Mouse (Mus musculus): Measurements from ENCODE around the gene Usp44. TPM values are rescaled to one million over a fixed set of nuclear protein-coding genes. Genes with fewer than 3 reads are reported as not detected.
"Not testable (repeated sequence)": the region's sequence is repeated elsewhere in the genome, so short reads cannot be mapped to it uniquely, and the experiment has no call there.

The Usp44 gene
- polyA plus RNA-seq, 1 experiment from 2014 or later = 1.3 TPM

DNA sequence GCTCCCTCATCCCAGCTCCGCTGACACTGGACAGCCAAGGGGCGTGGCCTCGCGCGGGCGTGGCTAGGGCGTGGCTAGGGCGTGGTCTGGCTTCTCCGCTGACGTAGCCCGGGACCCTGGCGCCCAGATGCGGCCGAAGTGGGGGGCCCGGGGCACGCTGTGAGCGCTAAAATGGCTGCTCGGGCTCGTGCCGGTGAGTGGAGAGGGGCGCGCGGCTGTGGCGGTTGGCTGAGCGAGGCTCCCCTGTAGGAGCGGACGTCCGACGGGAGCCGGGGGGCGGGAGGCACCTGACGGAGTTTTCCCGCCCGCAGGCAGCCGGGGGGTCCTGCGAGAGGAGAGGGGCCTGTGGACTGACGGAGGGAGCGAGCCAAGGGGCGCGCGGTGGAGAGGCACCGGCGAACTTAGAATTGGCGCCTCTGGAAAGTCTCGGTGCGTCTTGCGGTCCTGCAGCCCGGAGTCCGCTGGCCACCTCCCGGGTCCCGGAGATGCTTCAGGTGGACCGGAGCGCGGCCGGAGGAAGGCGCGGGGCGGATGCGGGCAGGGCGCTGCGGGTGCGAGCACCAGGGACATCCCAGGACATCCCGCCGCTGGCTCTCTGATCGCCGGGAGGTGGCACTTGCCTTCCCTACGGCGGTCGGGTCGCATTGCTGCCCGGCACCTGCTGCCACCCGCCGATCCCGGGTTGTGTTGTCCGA is 2.5 kb downstream of the Usp44 start:
- H3K27ac ChIP-seq (replicated peaks; ENCODE audit: low read depth, low read length) = no peak overlapping the region
- under 1% methylated on average over 74 of the region's 75 CpGs for WGBS
- peak overlapping the region; percentile 86 for H3K4me2 ChIP-seq (ENCODE audit: low read depth, severe bottlenecking)
- H3K4me1 ChIP-seq (ENCODE audit: control insufficient read depth, insufficient read depth, low read length) = no peaks in the 10 kb centered on the region; the same call in 1 of the 2 replicates
- no peaks in the 10 kb centered on the region for H3K9me3 ChIP-seq (ENCODE audit: control insufficient read depth, low read length)
- H3K36me3 ChIP-seq (ENCODE audit: control insufficient read depth, insufficient read depth, low read length) = no peaks in the 10 kb centered on the region
- peak overlapping the region; percentile 64 for H3K4me3 ChIP-seq (ENCODE audit: low read depth, low read length)
- peak; percentile 93 for DNase-seq (ENCODE audit: low spot score)
- ATAC-seq (ENCODE audit: insufficient number of reproducible peaks, low FRiP score, low TSS enrichment, low read depth) = peak; percentile 91
- H3K27me3 ChIP-seq (ENCODE audit: control insufficient read depth, insufficient read depth, low read length) = peaks cover 37% of the 10 kb centered on the region
- H3K9ac ChIP-seq (ENCODE audit: low read length) = peak overlapping the region; percentile 14; the same call in 1 of the 2 replicates

DNA sequence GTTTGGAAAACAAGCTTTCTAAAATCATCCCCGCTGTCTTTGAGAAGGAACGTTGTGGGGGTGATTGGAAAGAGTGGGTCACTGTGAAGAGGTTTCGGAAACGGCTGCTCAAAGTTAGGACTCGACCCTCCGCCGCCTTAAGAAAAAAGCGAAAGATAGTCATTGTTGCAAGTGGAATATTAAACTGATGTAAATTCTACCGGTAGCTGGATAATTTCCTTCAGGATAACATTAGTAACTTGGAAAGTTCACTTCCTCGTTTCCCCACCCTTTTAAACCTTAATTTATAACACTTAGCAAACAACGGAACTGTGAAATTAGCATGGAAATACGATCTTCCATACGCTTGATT is 3.0 kb downstream of the Usp44 start:
- H3K36me3 ChIP-seq (ENCODE audit: control insufficient read depth, insufficient read depth, low read length) = no peaks in the 10 kb centered on the region
- H3K27ac ChIP-seq (replicated peaks; ENCODE audit: low read depth, low read length) = no peak overlapping the region

DNA sequence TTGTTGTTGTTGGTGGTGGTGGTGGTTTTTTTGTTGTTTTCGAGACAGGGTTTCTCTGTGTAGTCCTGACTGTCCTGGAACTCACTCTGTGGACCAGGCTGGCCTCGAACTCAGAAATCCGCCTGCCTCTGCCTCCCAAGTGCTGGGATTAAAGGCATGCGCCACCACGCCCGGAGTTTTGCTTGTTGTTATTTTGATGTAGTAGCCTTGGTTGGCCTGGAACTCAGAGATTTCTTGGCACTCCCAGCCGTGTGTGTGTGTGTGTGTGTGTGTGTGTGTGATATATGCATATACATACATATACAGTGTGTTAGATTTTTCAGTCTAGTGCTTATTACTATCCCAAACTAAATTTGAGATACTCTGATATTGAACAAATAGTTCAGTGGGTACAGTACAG is 3.8 kb downstream of the Usp44 start:
- not testable (repeated sequence) for H3K27ac ChIP-seq (replicated peaks; ENCODE audit: low read depth, low read length); H3K9ac ChIP-seq (ENCODE audit: low read length); H3K4me1 ChIP-seq (ENCODE audit: control insufficient read depth, insufficient read depth, low read length); H3K4me3 ChIP-seq (ENCODE audit: low read depth, low read length); ATAC-seq (ENCODE audit: insufficient number of reproducible peaks, low FRiP score, low TSS enrichment, low read depth); H3K9me3 ChIP-seq (ENCODE audit: control insufficient read depth, low read length); H3K4me2 ChIP-seq (ENCODE audit: low read depth, severe bottlenecking); H3K36me3 ChIP-seq (ENCODE audit: control insufficient read depth, insufficient read depth, low read length); DNase-seq (ENCODE audit: low spot score)
- H3K27me3 ChIP-seq (ENCODE audit: control insufficient read depth, insufficient read depth, low read length) = peaks cover 37% of the 10 kb centered on the region
- 87% methylated on average over 7 of the region's 7 CpGs for WGBS

More for the DNA sequence above, 3.0 kb downstream of the Usp44 start:
- peak overlapping the region; percentile 86 for H3K4me2 ChIP-seq (ENCODE audit: low read depth, severe bottlenecking)
- no peaks in the 10 kb centered on the region; the same call in 1 of the 2 replicates for H3K4me1 ChIP-seq (ENCODE audit: control insufficient read depth, insufficient read depth, low read length)
- H3K27me3 ChIP-seq (ENCODE audit: control insufficient read depth, insufficient read depth, low read length) = peaks cover 37% of the 10 kb centered on the region
- peak overlapping the region; percentile 64 for H3K4me3 ChIP-seq (ENCODE audit: low read depth, low read length)
- no peak overlapping the region for H3K9ac ChIP-seq (ENCODE audit: low read length)
- ATAC-seq (ENCODE audit: insufficient number of reproducible peaks, low FRiP score, low TSS enrichment, low read depth) = no peak
- no peaks in the 10 kb centered on the region for H3K9me3 ChIP-seq (ENCODE audit: control insufficient read depth, low read length)
- WGBS = 6% methylated on average over 13 of the region's 13 CpGs
- no peak for DNase-seq (ENCODE audit: low spot score)

GRCm38 (mm10) chr10:93846706-93847105 is 15.4 kb downstream of the Usp44 start:
- Histone ChIP-seq H3K4me1 (ENCODE audit: control insufficient read depth, insufficient read depth, low read length) (no peaks in the 10 kb centered on the region), H3K27me3 (ENCODE audit: control insufficient read depth, insufficient read depth, low read length) (no peaks in the 10 kb centered on the region), H3K9me3 (ENCODE audit: control insufficient read depth, low read length) (peaks cover 4% of the 10 kb centered on the region; the same call in 1 of the 2 replicates), H3K4me2 (ENCODE audit: low read depth, severe bottlenecking) (no peak overlapping the region), H3K9ac (ENCODE audit: low read length) (no peak overlapping the region), H3K36me3 (ENCODE audit: control insufficient read depth, insufficient read depth, low read length) (no peaks in the 10 kb centered on the region), H3K27ac (replicated peaks; ENCODE audit: low read depth, low read length) (no peak overlapping the region), H3K4me3 (ENCODE audit: low read depth, low read length) (no peak overlapping the region)
- ATAC-seq (ENCODE audit: insufficient number of reproducible peaks, low FRiP score, low TSS enrichment, low read depth) (no peak), DNase-seq (ENCODE audit: low spot score) (no peak)
- WGBS = 94% methylated on average over 13 of the region's 13 CpGs

- DNase-seq (ENCODE audit: low spot score) (no peak), ATAC-seq (ENCODE audit: insufficient number of reproducible peaks, low FRiP score, low TSS enrichment, low read depth) (no peak)
- WGBS = 92% methylated on average over 9 of the region's 9 CpGs
- Histone ChIP-seq H3K4me3 (ENCODE audit: low read depth, low read length) (no peak overlapping the region), H3K36me3 (ENCODE audit: control insufficient read depth, insufficient read depth, low read length) (no peaks in the 10 kb centered on the region; the same call in 1 of the 2 replicates), H3K4me1 (ENCODE audit: control insufficient read depth, insufficient read depth, low read length) (no peaks in the 10 kb centered on the region), H3K27me3 (ENCODE audit: control insufficient read depth, insufficient read depth, low read length) (no peaks in the 10 kb centered on the region), H3K27ac (replicated peaks; ENCODE audit: low read depth, low read length) (no peak overlapping the region), H3K4me2 (ENCODE audit: low read depth, severe bottlenecking) (no peak overlapping the region), H3K9me3 (ENCODE audit: control insufficient read depth, low read length) (no peaks in the 10 kb centered on the region), H3K9ac (ENCODE audit: low read length) (no peak overlapping the region)
These were observed 23.8 kb downstream of the Usp44 start for GRCm38 (mm10) chr10:93855126-93855525.

DNA sequence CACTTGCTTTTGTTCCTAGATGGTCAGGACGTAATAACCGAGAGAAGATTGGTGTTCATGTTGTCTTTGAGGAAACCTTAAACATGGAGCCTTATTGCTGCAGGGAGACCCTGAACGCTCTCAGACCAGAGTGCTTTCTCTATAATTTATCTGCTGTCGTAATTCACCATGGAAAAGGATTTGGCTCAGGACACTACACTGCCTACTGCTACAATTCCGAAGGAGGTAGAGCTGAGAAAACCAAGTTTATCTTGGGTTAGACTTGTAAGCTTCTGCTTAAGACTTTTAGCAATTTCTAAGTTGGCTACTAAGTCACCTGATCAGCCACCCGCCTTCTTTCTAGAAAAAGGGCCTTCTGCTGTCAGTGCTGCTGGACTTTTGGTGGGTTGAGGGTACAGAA is 24.7 kb downstream of the Usp44 start:
- Histone ChIP-seq H3K9ac (ENCODE audit: low read length) (no peak overlapping the region), H3K4me2 (ENCODE audit: low read depth, severe bottlenecking) (no peak overlapping the region), H3K36me3 (ENCODE audit: control insufficient read depth, insufficient read depth, low read length) (no peaks in the 10 kb centered on the region; the same call in 1 of the 2 replicates), H3K4me3 (ENCODE audit: low read depth, low read length) (no peak overlapping the region), H3K9me3 (ENCODE audit: control insufficient read depth, low read length) (no peaks in the 10 kb centered on the region), H3K27me3 (ENCODE audit: control insufficient read depth, insufficient read depth, low read length) (no peaks in the 10 kb centered on the region), H3K27ac (replicated peaks; ENCODE audit: low read depth, low read length) (no peak overlapping the region), H3K4me1 (ENCODE audit: control insufficient read depth, insufficient read depth, low read length) (no peaks in the 10 kb centered on the region)
- ATAC-seq (ENCODE audit: insufficient number of reproducible peaks, low FRiP score, low TSS enrichment, low read depth) (no peak), DNase-seq (ENCODE audit: low spot score) (no peak)
- 81% methylated on average over 6 of the region's 6 CpGs for WGBS

DNA sequence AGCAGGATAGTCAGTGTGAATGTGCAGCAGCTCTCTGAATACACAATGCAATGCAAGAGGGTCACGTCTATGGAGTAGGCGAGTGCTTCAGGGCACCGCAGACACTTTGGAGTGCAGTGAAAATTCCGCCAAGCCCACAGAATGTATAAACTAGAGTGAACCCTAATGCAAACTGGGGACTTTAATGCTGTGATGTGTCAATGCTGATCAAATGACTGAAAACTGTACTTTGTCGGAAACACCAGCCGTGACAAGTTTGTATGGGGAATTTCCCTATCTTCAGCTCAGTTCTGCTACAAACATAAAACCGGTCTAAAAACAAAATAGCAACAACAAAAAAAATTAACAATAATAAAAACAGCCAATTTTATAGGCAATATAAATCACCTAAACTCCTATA is 37.0 kb downstream of the Usp44 start:
- no peak for ATAC-seq (ENCODE audit: insufficient number of reproducible peaks, low FRiP score, low TSS enrichment, low read depth)
- Histone ChIP-seq H3K4me1 (ENCODE audit: control insufficient read depth, insufficient read depth, low read length) (no peaks in the 10 kb centered on the region), H3K4me2 (ENCODE audit: low read depth, severe bottlenecking) (no peak overlapping the region), H3K4me3 (ENCODE audit: low read depth, low read length) (no peak overlapping the region), H3K36me3 (ENCODE audit: control insufficient read depth, insufficient read depth, low read length) (peaks cover 9% of the 10 kb centered on the region), H3K27ac (replicated peaks; ENCODE audit: low read depth, low read length) (no peak overlapping the region), H3K27me3 (ENCODE audit: control insufficient read depth, insufficient read depth, low read length) (no peaks in the 10 kb centered on the region), H3K9me3 (ENCODE audit: control insufficient read depth, low read length) (no peaks in the 10 kb centered on the region), H3K9ac (ENCODE audit: low read length) (no peak overlapping the region)
- no peak for DNase-seq (ENCODE audit: low spot score)
- 94% methylated on average over 7 of the region's 7 CpGs for WGBS

- H3K4me1 ChIP-seq (ENCODE audit: control insufficient read depth, insufficient read depth, low read length) = no peaks in the 10 kb centered on the region
- H3K9ac ChIP-seq (ENCODE audit: low read length) = no peak overlapping the region
- DNase-seq (ENCODE audit: low spot score) (no peak), ATAC-seq (ENCODE audit: insufficient number of reproducible peaks, low FRiP score, low TSS enrichment, low read depth) (no peak)
- H3K27me3 ChIP-seq (ENCODE audit: control insufficient read depth, insufficient read depth, low read length) = no peaks in the 10 kb centered on the region
- 88% methylated on average over 4 of the region's 4 CpGs for WGBS
- no peak overlapping the region for H3K27ac ChIP-seq (replicated peaks; ENCODE audit: low read depth, low read length)
- H3K4me3 ChIP-seq (ENCODE audit: low read depth, low read length) = no peak overlapping the region
- peaks cover 8% of the 10 kb centered on the region for H3K36me3 ChIP-seq (ENCODE audit: control insufficient read depth, insufficient read depth, low read length)
- H3K9me3 ChIP-seq (ENCODE audit: control insufficient read depth, low read length) = no peaks in the 10 kb centered on the region
- H3K4me2 ChIP-seq (ENCODE audit: low read depth, severe bottlenecking) = no peak overlapping the region
These were observed 37.5 kb downstream of the Usp44 start for GRCm38 (mm10) chr10:93868886-93869285.

DNA sequence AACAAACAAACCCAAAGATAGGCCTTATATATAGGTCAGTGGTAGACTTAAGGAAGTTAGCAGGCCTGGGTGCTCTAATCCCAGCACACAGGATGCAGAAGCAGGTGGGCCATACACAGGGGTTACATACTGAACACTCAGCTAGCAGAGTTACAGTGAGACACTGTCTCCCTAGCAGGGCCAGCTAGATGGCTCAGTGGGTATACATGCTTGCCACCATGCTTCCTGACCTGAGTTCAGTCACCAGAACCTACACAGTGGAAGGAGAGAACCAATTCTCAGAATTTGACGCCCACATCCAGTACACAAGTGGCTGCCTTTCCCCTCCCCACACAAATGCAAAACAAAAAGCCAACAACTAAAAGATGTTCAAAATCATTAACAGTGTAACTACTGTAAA is 45.4 kb downstream of the Usp44 start:
- no peaks in the 10 kb centered on the region for H3K4me1 ChIP-seq (ENCODE audit: control insufficient read depth, insufficient read depth, low read length)
- H3K4me2 ChIP-seq (ENCODE audit: low read depth, severe bottlenecking) = no peak overlapping the region
- no peak overlapping the region for H3K27ac ChIP-seq (replicated peaks; ENCODE audit: low read depth, low read length)
- no peak for DNase-seq (ENCODE audit: low spot score)
- no peak overlapping the region for H3K4me3 ChIP-seq (ENCODE audit: low read depth, low read length)
- WGBS = 94% methylated on average over 1 of the region's 1 CpGs
- H3K36me3 ChIP-seq (ENCODE audit: control insufficient read depth, insufficient read depth, low read length) = peaks cover 12% of the 10 kb centered on the region
- no peak overlapping the region for H3K9ac ChIP-seq (ENCODE audit: low read length)
- H3K27me3 ChIP-seq (ENCODE audit: control insufficient read depth, insufficient read depth, low read length) = no peaks in the 10 kb centered on the region
- no peak for ATAC-seq (ENCODE audit: insufficient number of reproducible peaks, low FRiP score, low TSS enrichment, low read depth)
- H3K9me3 ChIP-seq (ENCODE audit: control insufficient read depth, low read length) = no peaks in the 10 kb centered on the region

All from limb, embryonic 11.5 days (tissue).